Comparison of ENCODE assay signal across 25 mouse cellular contexts in genomic region chr9:121808511-121808910, GRCm38 (mm10). TPM values are rescaled to one million over a fixed set of nuclear protein-coding genes. Genes with fewer than 3 reads are reported as not detected.
DNase-seq lines count a peak whose midpoint lies in the region; ATAC-seq and TF ChIP-seq lines count a peak whose summit lies in the region.
"Had no signal": no experiment of that assay in that cellular context is flagged by ENCODE, and none has a peak within 500 bp of the region (broad histone marks: within the 10 kb centered on the region; RNA-seq: fewer than 3 reads in every experiment).

No protein-coding gene starts in this region.

- 0 out of 2 replicates have a peak, but pooled peaks have one; percentile 12 for ATAC-seq in forebrain, postnatal 0 days
- no peak for ATAC-seq in forebrain, embryonic 11.5 days (replicated peaks; ENCODE audit: low FRiP score)
- ATAC-seq: CD4-positive, CD25-positive, alpha-beta regulatory T cell, adult 4 months had no signal

- 42% methylated on average over 3 of the region's 3 CpGs for WGBS in forebrain, postnatal 0 days
- WGBS in forebrain, embryonic 11.5 days: 40% methylated on average over 3 of the region's 3 CpGs
- 74% methylated on average over 3 of the region's 3 CpGs for WGBS in olfactory bulb, adult 2 months

- no peak overlapping the region for H3K9ac ChIP-seq in forebrain, postnatal 0 days
- no peak overlapping the region for H3K9ac ChIP-seq in forebrain, embryonic 11.5 days (ENCODE audit: low read length)
- H3K9ac ChIP-seq: embryonic facial prominence, embryonic 15.5 days; liver, embryonic 15.5 days; lung, embryonic 15.5 days; stomach, embryonic 15.5 days had no signal

- H3K27ac ChIP-seq in forebrain, postnatal 0 days (ENCODE audit: low read depth, low read length): no peak overlapping the region
- H3K27ac ChIP-seq in forebrain, embryonic 11.5 days (ENCODE audit: low read depth, low read length): no peak overlapping the region
- peak overlapping the region; percentile 93 for H3K27ac ChIP-seq in layer of hippocampus, adult 2 months
- H3K27ac ChIP-seq in olfactory bulb, adult 2 months (ENCODE audit: insufficient read depth, low read depth, low read length): peak overlapping the region; percentile 22
- H3K27ac ChIP-seq: embryonic facial prominence, embryonic 15.5 days; heart, embryonic 10.5 days; liver, embryonic 15.5 days; lung, embryonic 15.5 days; stomach, embryonic 15.5 days had no signal

- no peaks in the 10 kb centered on the region for H3K27me3 ChIP-seq in forebrain, postnatal 0 days (ENCODE audit: insufficient read depth, low read length)
- no peaks in the 10 kb centered on the region for H3K27me3 ChIP-seq in forebrain, embryonic 11.5 days (ENCODE audit: control insufficient read depth, insufficient read depth, low read length)
- H3K27me3 ChIP-seq: embryonic facial prominence, embryonic 15.5 days; liver, embryonic 15.5 days; lung, embryonic 15.5 days; stomach, embryonic 15.5 days had no signal

- H3K36me3 ChIP-seq in forebrain, postnatal 0 days (ENCODE audit: insufficient read depth): no peaks in the 10 kb centered on the region
- H3K36me3 ChIP-seq in forebrain, embryonic 11.5 days (ENCODE audit: control insufficient read depth, insufficient read depth, low read length): no peaks in the 10 kb centered on the region
- H3K36me3 ChIP-seq: embryonic facial prominence, embryonic 15.5 days; heart, embryonic 10.5 days; liver, embryonic 15.5 days; lung, embryonic 15.5 days; stomach, embryonic 15.5 days had no signal

- DNase-seq in forebrain, postnatal 0 days: no peak
- no peak for DNase-seq in forebrain, embryonic 11.5 days (ENCODE audit: low spot score)
- DNase-seq in layer of hippocampus, adult 2 months (ENCODE audit: low spot score in 2 of 2): no peak
- DNase-seq in layer of hippocampus, postnatal 10 days (ENCODE audit: low spot score in 2 of 2): no peak
- DNase-seq in retina, postnatal 1 day: peak; percentile 71
- DNase-seq in retina, embryonic 14.5 days (ENCODE audit: low spot score): no peak
- no peak for DNase-seq in thymus, postnatal 36 days
- DNase-seq: embryo, embryonic 11 days; gastrocnemius, postnatal 10 days; heart, postnatal 4 days; kidney, adult 9 months; kidney, postnatal 14 days; liver; lung, postnatal 4 days; thymus, postnatal 25 days had no signal

- H3K4me3 ChIP-seq in forebrain, postnatal 0 days (ENCODE audit: low read depth, low read length): no peak overlapping the region
- H3K4me3 ChIP-seq in forebrain, embryonic 11.5 days (ENCODE audit: low read depth, low read length): no peak overlapping the region
- no peak overlapping the region for H3K4me3 ChIP-seq in layer of hippocampus, adult 2 months
- H3K4me3 ChIP-seq in olfactory bulb, adult 2 months (ENCODE audit: insufficient read depth, low read depth, low read length): no peak overlapping the region
- H3K4me3 ChIP-seq: embryonic facial prominence, embryonic 15.5 days; heart, embryonic 10.5 days; liver, embryonic 15.5 days; lung, embryonic 15.5 days; stomach, embryonic 15.5 days had no signal

- peaks cover 8% of the 10 kb centered on the region; the same call in 1 of the 2 replicates for H3K4me1 ChIP-seq in forebrain, postnatal 0 days (ENCODE audit: insufficient read depth)
- peaks cover 13% of the 10 kb centered on the region for H3K4me1 ChIP-seq in forebrain, embryonic 11.5 days (replicated peaks; ENCODE audit: control insufficient read depth, insufficient read depth, low read length)
- H3K4me1 ChIP-seq in olfactory bulb, adult 2 months (ENCODE audit: control insufficient read depth, insufficient read depth, low read length): peaks cover 20% of the 10 kb centered on the region; the same call in 1 of the 2 replicates
- H3K4me1 ChIP-seq: liver, embryonic 15.5 days had no signal

- TF ChIP-seq POLR2A in olfactory bulb, adult 2 months (IDR thresholded peaks at IDR 0.05; ENCODE audit: insufficient read depth, low read depth, low read length): no peak

- H3K4me2 ChIP-seq in forebrain, postnatal 0 days (ENCODE audit: low read depth): no peak overlapping the region
- H3K4me2 ChIP-seq in forebrain, embryonic 11.5 days (ENCODE audit: low read depth, low read length, severe bottlenecking): no peak overlapping the region
- H3K4me2 ChIP-seq: embryonic facial prominence, embryonic 15.5 days; liver, embryonic 15.5 days; lung, embryonic 15.5 days; stomach, embryonic 15.5 days had no signal

- H3K9me3 ChIP-seq in forebrain, postnatal 0 days (ENCODE audit: low read length): no peaks in the 10 kb centered on the region
- no peaks in the 10 kb centered on the region for H3K9me3 ChIP-seq in forebrain, embryonic 11.5 days (ENCODE audit: control insufficient read depth, low read length)
- H3K9me3 ChIP-seq: embryonic facial prominence, embryonic 15.5 days; heart, embryonic 10.5 days; liver, embryonic 15.5 days; lung, embryonic 15.5 days; stomach, embryonic 15.5 days had no signal

- no peak for TF ChIP-seq CTCF in forebrain, postnatal 0 days (IDR thresholded peaks at IDR 0.05; ENCODE audit: low read depth)
- no peak for TF ChIP-seq CTCF in layer of hippocampus, adult 2 months (conservative IDR thresholded peaks at IDR 0.05)
- no peak for TF ChIP-seq CTCF in olfactory bulb, adult 2 months (IDR thresholded peaks at IDR 0.05; ENCODE audit: insufficient read depth, low read depth, low read length)

RNA-seq across cellular contexts. Expression of gene Hhatl, which starts 16.2 kb away (rescaled TPM):
- total RNA-seq in forebrain, postnatal 0 days (2014; rRNA removed): 0.15 and 1.2 TPM in 2 replicates
- polyA plus RNA-seq in forebrain, postnatal 0 days (2015; fragmentation: Nextera tagmentation; extraction: Ambion mirVana): 0.15 and 0.39 TPM in 2 replicates
- 0.11 TPM in 1 of 2 replicates, not detected in the other for polyA plus RNA-seq in forebrain, embryonic 11.5 days (2014; fragmentation: Nextera tagmentation; extraction: Ambion mirVana)
- 10 to 100 TPM; 15.6 to 19.9 TPM for total RNA-seq in layer of hippocampus, adult 2 months (2021)
- total RNA-seq in layer of hippocampus, postnatal 10 days (2021): 1 to 10 TPM; 2.8 to 2.9 TPM
- polyA plus RNA-seq in olfactory bulb, adult 2 months (2012; ENCODE audit: insufficient read depth, insufficient read length, low replicate concordance, missing spikeins): not detected in 2 replicates
- total RNA-seq: adrenal gland, adult 18-20 months; granulocyte monocyte progenitor cell, adult 5-6 weeks; megakaryocyte-erythroid progenitor cell, adult 5-6 weeks had no signal
- polyA plus RNA-seq: CD4-positive, CD25-positive, alpha-beta regulatory T cell, adult 4 months had no signal

RNA-seq across cellular contexts. Expression of gene Ccdc13, which starts 30.8 kb away (rescaled TPM):
- 4.3 and 5.2 TPM in 2 replicates for total RNA-seq in forebrain, postnatal 0 days (2014; rRNA removed)
- 3.6 and 4.7 TPM in 2 replicates for polyA plus RNA-seq in forebrain, postnatal 0 days (2015; fragmentation: Nextera tagmentation; extraction: Ambion mirVana)
- 2.6 and 2.7 TPM in 2 replicates for polyA plus RNA-seq in forebrain, embryonic 11.5 days (2014; fragmentation: Nextera tagmentation; extraction: Ambion mirVana)
- 10 to 100 TPM in 1 of 2 experiments, 1 to 10 TPM in 1; 7.8 to 10.0 TPM for total RNA-seq in layer of hippocampus, adult 2 months (2021)
- total RNA-seq in layer of hippocampus, postnatal 10 days (2021): 1 to 10 TPM; 6.6 to 7.7 TPM
- not detected in 2 replicates for polyA plus RNA-seq in olfactory bulb, adult 2 months (2012; ENCODE audit: insufficient read depth, insufficient read length, low replicate concordance, missing spikeins)
- total RNA-seq: granulocyte monocyte progenitor cell, adult 5-6 weeks; heart, postnatal 4 days; megakaryocyte-erythroid progenitor cell, adult 5-6 weeks had no signal
- polyA plus RNA-seq: CD4-positive, CD25-positive, alpha-beta regulatory T cell, adult 4 months; liver, embryonic 15.5 days had no signal

RNA-seq across cellular contexts. Expression of gene Klhl40, which starts 31.1 kb away (rescaled TPM):
- total RNA-seq in forebrain, postnatal 0 days (2014; rRNA removed): 2.7 and 2.8 TPM in 2 replicates
- 1.7 and 2.0 TPM in 2 replicates for polyA plus RNA-seq in forebrain, postnatal 0 days (2015; fragmentation: Nextera tagmentation; extraction: Ambion mirVana)
- 0.08 and 0.11 TPM in 2 replicates for polyA plus RNA-seq in forebrain, embryonic 11.5 days (2014; fragmentation: Nextera tagmentation; extraction: Ambion mirVana)
- 1 to 10 TPM; 3.3 to 4.6 TPM for total RNA-seq in layer of hippocampus, adult 2 months (2021)
- 1 to 10 TPM; 2.9 to 3.2 TPM for total RNA-seq in layer of hippocampus, postnatal 10 days (2021)
- polyA plus RNA-seq in olfactory bulb, adult 2 months (2012; ENCODE audit: insufficient read depth, insufficient read length, low replicate concordance, missing spikeins): not detected in 2 replicates
- total RNA-seq: megakaryocyte-erythroid progenitor cell, adult 5-6 weeks had no signal
- polyA plus RNA-seq: CD4-positive, CD25-positive, alpha-beta regulatory T cell, adult 4 months had no signal

RNA-seq across cellular contexts. Expression of gene Zfp651, which starts 49.4 kb away (rescaled TPM):
- total RNA-seq in forebrain, postnatal 0 days (2014; rRNA removed): 44.6 and 48.8 TPM in 2 replicates
- 16.3 and 17.5 TPM in 2 replicates for polyA plus RNA-seq in forebrain, postnatal 0 days (2015; fragmentation: Nextera tagmentation; extraction: Ambion mirVana)
- polyA plus RNA-seq in forebrain, embryonic 11.5 days (2014; fragmentation: Nextera tagmentation; extraction: Ambion mirVana): 9.4 and 12.0 TPM in 2 replicates
- 100 to 1,000 TPM; 101 to 102 TPM for total RNA-seq in layer of hippocampus, adult 2 months (2021)
- total RNA-seq in layer of hippocampus, postnatal 10 days (2021): 100 to 1,000 TPM; 104 to 108 TPM
- not detected in 2 replicates for polyA plus RNA-seq in olfactory bulb, adult 2 months (2012; ENCODE audit: insufficient read depth, insufficient read length, low replicate concordance, missing spikeins)
- total RNA-seq: granulocyte monocyte progenitor cell, adult 5-6 weeks; megakaryocyte-erythroid progenitor cell, adult 5-6 weeks had no signal

RNA-seq across cellular contexts. Expression of gene Higd1a, which starts 49.7 kb away (rescaled TPM):
- total RNA-seq in forebrain, postnatal 0 days (2014; rRNA removed): 35.1 and 35.9 TPM in 2 replicates
- polyA plus RNA-seq in forebrain, postnatal 0 days (2015; fragmentation: Nextera tagmentation; extraction: Ambion mirVana): 134 and 146 TPM in 2 replicates
- 170 and 184 TPM in 2 replicates for polyA plus RNA-seq in forebrain, embryonic 11.5 days (2014; fragmentation: Nextera tagmentation; extraction: Ambion mirVana)
- total RNA-seq in layer of hippocampus, adult 2 months (2021): 10 to 100 TPM; 84.4 to 88.4 TPM
- 100 to 1,000 TPM in 1 of 2 experiments, 10 to 100 TPM in 1; 99.3 to 103 TPM for total RNA-seq in layer of hippocampus, postnatal 10 days (2021)
- polyA plus RNA-seq in olfactory bulb, adult 2 months (2012; ENCODE audit: insufficient read depth, insufficient read length, low replicate concordance, missing spikeins): not detected in 2 replicates

Comparison
In these comparisons a context has a peak if more than half of its experiments do, and no peak if none do; other contexts are left out.
1. H3K27ac ChIP-seq: peak in layer of hippocampus, adult 2 months (single experiment) and olfactory bulb, adult 2 months (single experiment); none in forebrain, postnatal 0 days (single experiment) and forebrain, embryonic 11.5 days (single experiment).